Mouse (Mus musculus): Measurements from ENCODE around the gene Gm20388.

The Gm20388 gene

DNA sequence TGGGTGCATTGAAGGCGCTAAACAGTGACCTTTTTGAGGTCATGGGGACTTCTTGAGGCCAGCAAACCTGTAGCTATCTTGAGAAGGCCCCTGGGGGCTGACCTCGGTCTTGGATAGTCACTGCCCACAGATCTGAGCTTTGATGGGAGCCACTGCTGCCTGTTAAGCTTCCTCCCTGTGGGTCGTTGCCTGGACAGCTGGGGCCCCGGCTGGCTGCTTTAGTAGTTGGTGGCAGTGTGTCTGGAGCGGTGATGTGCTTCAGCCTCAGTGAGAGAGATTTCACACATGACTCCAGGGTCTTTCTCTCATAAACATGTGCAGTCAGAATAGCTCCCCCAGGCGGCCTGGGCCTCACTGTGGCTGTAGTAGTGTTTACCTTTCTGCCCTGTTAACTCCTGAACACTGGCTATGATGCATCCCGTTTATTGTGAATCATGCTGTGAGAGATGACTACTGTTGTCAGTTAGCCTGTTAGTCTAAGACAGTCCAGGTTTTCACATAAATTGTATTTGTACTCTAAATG lies 2100.5 kb downstream of the Gm20388 start:
- DNase-seq (ENCODE audit: low read depth, low spot score), result no peak

GRCm38 (mm10) chr8:122014606-122015005 lies 2104.0 kb downstream of the Gm20388 start:
- DNase-seq (ENCODE audit: low read depth, low spot score), result no peak

GRCm38 (mm10) chr8:122018046-122018831 lies 2107.6 kb downstream of the Gm20388 start:
- no peak for DNase-seq (ENCODE audit: low read depth, low spot score)

- no peak for DNase-seq (ENCODE audit: low read depth, low spot score)
These were observed 2108.5 kb downstream of the Gm20388 start for GRCm38 (mm10) chr8:122019162-122019561.

DNA sequence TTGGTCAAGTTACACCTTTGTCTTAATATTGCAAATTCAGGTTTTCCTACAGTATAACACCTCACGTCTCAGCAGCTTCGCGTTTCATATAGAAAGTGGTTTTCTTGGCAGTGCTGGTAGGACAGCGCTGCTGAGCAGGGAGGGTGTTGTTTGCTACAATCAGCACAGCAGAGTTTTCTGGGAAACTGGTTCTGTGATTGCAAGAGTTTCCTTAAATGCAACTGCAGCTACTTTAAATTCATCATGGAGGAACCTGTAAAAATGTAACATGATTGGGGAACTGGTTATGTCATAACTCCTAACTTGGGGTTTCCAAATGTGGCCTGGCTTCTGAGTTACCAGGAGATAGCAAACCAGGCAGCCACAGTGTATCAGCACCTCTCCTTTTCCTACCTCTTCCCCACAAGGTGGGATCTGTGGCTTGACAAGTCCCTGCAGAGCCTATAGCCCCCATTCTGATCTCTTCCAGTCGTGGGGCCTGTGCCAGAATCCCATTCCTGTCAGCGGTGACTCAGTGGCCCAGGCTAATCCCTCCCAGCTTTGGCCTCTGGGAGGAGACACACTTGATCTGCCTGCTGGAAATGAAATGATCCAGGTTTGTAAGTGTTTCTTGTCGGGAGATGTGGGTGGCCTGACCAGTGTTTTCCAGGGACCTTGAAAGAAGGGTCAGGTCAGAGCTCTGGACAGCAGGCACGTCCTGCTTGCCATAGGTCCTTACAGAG lies 2109.6 kb downstream of the Gm20388 start:
- no peak for DNase-seq (ENCODE audit: low read depth, low spot score)

- no peak for DNase-seq (ENCODE audit: low read depth, low spot score)
These were observed 2111.1 kb downstream of the Gm20388 start for GRCm38 (mm10) chr8:122021725-122022124.

DNA sequence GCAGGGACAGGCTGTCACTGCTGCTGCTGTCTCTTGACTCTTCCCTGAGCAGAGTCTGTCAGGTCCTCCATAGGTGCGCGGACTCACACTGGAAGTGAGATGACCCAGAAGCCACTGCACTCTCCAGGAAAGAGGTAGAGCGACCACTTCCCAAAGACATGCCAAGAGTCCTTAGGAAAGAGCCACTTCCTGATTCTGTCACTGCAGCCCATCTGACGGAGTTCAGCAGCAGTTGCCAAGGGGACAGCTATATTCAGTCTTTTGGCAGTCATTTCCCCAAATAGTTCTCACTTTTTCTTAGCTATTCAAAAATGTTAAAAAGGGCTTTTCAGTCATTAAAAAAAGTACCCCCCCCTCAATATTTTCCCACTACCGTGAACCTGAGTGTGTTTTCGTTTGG lies 2111.6 kb downstream of the Gm20388 start:
- DNase-seq (ENCODE audit: low read depth, low spot score), result no peak

DNA sequence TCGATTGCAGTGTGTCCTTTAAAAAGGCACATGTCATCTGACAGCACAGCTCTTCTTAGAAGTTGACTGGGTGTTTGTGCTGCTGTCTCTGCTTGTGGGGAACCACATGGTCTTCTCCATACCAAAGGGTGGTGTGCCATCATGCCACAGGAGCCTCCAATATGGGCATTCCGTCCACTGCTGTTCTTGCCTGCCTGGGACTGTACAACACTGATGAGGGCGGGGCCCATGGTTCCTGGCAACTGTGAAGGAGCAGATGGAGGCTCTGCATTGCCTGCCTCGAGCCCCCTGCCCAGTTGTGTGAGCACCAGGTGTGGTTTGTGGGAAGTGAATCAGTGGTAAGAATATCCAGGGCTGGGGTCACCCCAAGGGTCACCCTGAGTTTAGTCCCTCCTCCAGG lies 2112.1 kb downstream of the Gm20388 start:
- no peak for DNase-seq (ENCODE audit: low read depth, low spot score)

DNA sequence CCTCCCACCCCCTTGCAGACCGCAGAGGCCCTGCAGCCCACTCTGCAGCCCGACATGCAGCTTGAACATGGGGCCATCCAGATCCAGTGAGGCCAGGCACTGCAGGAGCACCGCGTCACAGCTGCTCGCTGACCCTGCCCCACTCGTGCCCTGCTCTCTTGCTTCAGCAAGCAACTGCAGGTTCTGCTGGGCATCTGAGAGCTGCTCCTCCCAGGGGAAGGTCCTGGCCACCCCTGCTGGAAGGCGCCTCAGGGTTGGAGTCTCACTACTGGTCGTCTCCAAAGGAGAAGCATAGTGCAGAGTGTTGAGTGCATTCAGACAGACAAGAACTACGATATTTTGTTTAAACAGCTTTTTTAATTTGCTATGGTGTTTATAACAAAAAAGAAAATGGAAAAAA lies 2114.9 kb downstream of the Gm20388 start:
- no peak for DNase-seq (ENCODE audit: low read depth, low spot score)

DNA sequence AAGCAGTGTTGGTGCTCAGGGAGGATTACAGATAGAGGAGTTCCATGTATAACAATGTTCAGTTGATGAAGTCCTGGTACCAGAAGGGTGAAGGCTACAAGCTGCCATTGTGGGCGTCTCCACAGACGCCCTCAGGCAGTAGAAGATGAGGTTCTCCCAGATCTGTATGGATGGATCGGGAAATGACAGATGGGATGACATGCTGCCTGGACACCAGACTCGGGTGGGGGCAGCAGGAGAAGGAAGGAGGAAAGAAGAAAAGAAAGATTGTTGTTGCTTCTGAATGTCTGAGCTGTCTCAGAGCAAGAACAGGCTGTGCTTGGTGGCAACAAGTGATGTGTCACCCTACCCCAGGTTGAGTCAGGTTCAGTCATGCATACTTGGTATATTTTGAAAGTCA lies 2117.5 kb downstream of the Gm20388 start:
- DNase-seq (ENCODE audit: low read depth, low spot score), result no peak

DNA sequence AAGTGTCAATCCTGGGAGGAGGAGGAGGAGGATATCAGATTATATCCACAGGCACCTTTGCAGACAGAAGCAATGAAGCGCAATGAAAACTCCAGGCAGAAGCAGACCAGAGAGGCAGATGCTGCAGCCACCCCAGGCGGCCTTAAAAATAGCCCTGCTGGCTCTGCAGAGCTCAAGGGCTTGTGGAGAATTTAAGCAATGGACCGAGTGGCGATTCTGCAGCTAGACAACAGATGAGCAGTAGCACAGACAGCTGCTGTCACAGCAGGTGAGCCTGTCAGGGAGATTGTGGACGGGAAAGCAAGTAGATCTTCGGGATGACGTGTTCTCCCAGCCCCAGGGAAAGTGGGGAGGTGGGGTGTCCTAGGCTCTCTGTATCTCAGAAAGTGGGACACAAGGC lies 2120.3 kb downstream of the Gm20388 start:
- DNase-seq (ENCODE audit: low read depth, low spot score), result no peak

DNA sequence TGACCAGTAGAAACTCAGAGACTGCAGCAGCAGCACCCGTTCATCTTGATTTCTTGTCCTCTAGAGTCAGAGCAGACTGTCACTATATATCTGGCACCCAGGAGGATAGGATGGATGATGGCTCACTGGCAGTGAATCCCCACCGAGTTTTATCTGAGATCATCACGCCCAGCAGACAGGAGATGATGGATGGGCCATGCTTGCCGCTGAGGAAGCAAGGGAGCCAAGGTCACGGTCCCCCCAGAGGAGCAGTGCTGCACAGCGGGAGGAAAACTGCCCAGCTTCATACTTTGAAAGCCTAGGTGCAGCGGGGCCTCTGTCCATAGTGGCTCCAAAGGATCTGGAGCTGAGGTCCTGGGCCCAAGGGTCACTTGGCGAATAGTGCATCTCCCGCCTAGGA lies 2122.1 kb downstream of the Gm20388 start:
- DNase-seq (ENCODE audit: low read depth, low spot score), result no peak

DNA sequence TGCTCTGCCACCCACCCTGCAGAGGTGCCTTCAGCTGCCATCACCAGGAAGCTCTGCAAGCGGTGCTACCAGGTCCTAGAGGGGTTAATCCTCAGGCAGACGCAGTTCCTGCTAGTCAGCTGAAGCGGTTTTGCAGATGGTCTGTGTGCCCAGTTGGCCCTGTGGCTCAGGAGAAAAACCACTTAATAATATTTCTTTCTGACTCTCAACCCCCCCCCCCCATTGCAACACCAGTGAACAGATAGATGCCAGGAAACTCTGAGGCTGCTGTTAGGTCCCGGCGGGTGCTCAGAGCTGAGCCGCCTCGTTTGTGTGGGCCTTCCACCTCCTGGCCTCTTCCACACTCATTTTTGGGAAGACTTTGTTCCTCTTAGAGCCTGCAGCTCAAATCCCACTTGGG lies 2124.9 kb downstream of the Gm20388 start:
- no peak for DNase-seq (ENCODE audit: low read depth, low spot score)

DNA sequence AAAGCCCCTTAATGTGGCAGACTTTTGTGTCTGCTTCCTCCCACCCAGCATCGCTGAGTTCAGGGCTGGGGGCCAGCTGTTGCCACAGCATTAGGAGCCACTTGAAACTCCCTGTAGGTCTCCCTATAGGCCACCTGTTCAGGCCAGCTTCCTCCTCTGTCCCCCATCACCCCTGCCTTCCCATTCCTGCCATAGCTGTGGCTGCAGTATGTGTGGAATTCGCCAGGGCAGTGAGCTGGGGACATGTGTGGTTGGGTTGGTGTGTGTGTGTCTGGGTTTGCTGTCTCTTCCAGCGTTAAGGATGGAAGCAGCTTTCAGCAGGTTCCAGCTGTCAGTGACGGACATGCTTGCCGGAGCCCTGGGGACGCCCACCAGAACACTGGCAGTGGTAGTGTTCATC lies 2125.7 kb downstream of the Gm20388 start:
- DNase-seq (ENCODE audit: low read depth, low spot score), result no peak

- no peak for DNase-seq (ENCODE audit: low read depth, low spot score)
These were observed 2126.6 kb downstream of the Gm20388 start for GRCm38 (mm10) chr8:122037279-122037678.

- DNase-seq (ENCODE audit: low read depth, low spot score), result no peak
These were observed 2127.4 kb downstream of the Gm20388 start for GRCm38 (mm10) chr8:122038076-122038475.

DNA sequence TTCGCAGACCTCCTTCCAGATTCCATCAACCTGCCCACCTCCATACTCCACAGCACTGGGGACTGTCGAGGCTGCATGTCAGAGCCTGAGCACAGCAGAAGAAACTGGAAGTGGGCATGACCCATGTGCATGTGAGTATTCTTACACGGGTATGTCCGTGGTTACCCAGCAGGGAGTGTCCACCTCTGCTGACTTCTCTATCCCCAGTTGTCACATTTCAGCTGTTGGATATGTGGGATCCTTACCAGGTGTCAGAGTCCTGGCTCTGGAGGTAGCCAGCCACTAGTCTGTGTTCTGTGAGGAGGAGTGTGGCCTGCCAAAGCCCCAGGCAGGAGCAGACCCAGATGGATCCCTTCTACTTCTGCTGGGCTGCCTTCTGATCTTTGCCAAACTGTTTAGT lies 2128.8 kb downstream of the Gm20388 start:
- DNase-seq (ENCODE audit: low read depth, low spot score), result no peak

- DNase-seq (ENCODE audit: low read depth, low spot score), result no peak
These were observed 2136.7 kb downstream of the Gm20388 start for GRCm38 (mm10) chr8:122047206-122047870.

GRCm38 (mm10) chr8:122049266-122049665 lies 2138.6 kb downstream of the Gm20388 start:
- DNase-seq (ENCODE audit: low read depth, low spot score), result no peak

DNA sequence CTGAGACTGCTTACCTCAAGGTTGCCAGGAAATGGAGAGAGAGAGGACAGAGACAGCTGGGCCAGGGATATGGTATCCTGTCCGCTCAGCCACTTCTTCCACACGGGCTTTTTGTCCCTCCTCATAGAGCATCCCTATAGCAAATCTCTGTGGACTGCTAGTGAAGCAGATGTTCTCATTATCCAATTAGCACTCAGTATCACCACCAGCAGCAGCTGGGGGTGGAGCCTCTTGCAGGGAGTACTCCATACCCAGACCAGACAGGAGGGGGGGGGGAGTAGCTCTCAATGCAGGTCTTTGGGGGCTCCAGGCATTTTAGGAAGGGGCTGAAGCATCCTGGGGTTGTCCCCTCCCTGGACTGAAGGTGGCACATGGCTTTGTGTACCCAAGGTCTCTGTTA lies 2139.3 kb downstream of the Gm20388 start:
- no peak for DNase-seq (ENCODE audit: low read depth, low spot score)

GRCm38 (mm10) chr8:122050620-122051019 lies 2140.0 kb downstream of the Gm20388 start:
- no peak for DNase-seq (ENCODE audit: low read depth, low spot score)

DNA sequence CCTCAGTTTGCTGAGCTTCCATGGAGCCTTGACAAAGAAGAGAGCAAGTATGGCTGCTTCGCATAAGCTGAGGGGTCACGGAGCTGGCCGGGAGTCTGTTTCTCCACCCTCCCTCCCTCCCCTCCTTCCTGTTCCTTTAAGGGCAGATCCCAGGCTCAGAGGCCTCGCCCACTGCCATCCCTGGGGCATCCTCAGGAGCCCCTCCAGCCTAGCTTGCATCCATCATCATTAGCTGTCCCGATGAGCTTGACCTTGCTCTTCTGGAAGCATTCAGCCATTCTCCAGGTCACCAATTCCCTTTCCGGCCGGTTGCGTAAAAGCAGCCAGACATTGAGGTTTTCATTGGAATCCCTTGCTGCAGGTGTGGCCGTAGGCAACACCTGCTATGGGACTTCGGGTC lies 2144.7 kb downstream of the Gm20388 start:
- DNase-seq (ENCODE audit: low read depth, low spot score), result no peak

All from CD4-positive helper T cell, adult 2 months (primary cell).